Mouse (Mus musculus): ENCODE results near the gene Rspo1.

The Rspo1 gene

GRCm38 (mm10) chr4:125034341-125034740, 48.1 kb downstream of the Rspo1 start:
- DNase-seq, result no peak

- no peak for DNase-seq
Measured at GRCm38 (mm10) chr4:125044454-125044853, 58.2 kb downstream of the Rspo1 start.

GRCm38 (mm10) chr4:125055385-125055784, 69.2 kb downstream of the Rspo1 start:
- DNase-seq, result no peak

DNA sequence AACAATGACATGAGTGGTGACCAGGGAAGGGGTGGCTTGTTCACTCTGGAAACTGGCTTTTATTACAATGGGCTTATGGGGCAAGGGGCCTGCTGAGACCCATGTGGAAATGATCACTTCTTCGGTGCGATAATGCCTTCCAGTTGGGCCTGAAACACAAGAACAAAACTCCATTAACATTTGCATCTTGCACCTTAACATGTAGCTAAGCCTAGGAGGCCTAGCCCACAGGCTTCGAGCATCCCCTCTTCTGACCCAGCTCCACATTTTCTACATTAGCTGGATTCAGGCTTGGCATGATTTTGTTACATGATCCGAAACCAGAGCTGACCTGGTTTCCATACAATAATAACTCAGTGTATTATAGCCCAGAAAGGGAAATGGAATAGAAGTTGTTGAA, 70.2 kb downstream of the Rspo1 start:
- no peak for DNase-seq

GRCm38 (mm10) chr4:125057273-125057672, 71.0 kb downstream of the Rspo1 start:
- no peak for DNase-seq

GRCm38 (mm10) chr4:125058033-125058432, 71.8 kb downstream of the Rspo1 start:
- DNase-seq, result no peak

All from kidney, adult 18-20 months (tissue).